ENCODE assay signal across 13 mouse cellular contexts in genomic region chr8:87927034-87927830, GRCm38 (mm10). TPM values are rescaled to one million over a fixed set of nuclear protein-coding genes. Genes with fewer than 3 reads are reported as not detected.
A peak's percentile ranks its signal among the peaks of the same experiment; 100 is the strongest.
DNase-seq lines count a peak whose midpoint lies in the region; ATAC-seq and TF ChIP-seq lines count a peak whose summit lies in the region.
"Had no signal": no experiment of that assay in that cellular context is flagged by ENCODE, and none has a peak within 500 bp of the region (broad histone marks: within the 10 kb centered on the region; RNA-seq: fewer than 3 reads in every experiment).

No protein-coding gene starts in this region.

- H3K79me3 ChIP-seq in C2C12 (ENCODE audit: low read depth) = no peaks in the 10 kb centered on the region

- TF ChIP-seq CTCF in C2C12 (IDR thresholded peaks at IDR 0.05; ENCODE audit: control insufficient read depth, insufficient read depth, insufficient read length) = no peak
- TF ChIP-seq CTCF in hindbrain, postnatal 0 days (IDR thresholded peaks at IDR 0.05; ENCODE audit: low read depth) = no peak

- H3K27ac ChIP-seq in hindbrain, embryonic 10.5 days = peak overlapping the region; percentile 75
- no peak overlapping the region; the same call in 1 of the 2 replicates for H3K27ac ChIP-seq in hindbrain, embryonic 14.5 days
- 0 out of 2 replicates have a peak overlapping the region, but pooled peaks have one; percentile 15 for H3K27ac ChIP-seq in hindbrain, postnatal 0 days

- no peaks in the 10 kb centered on the region for H3K27me3 ChIP-seq in hindbrain, embryonic 10.5 days (ENCODE audit: insufficient read depth, poor library complexity, severe bottlenecking)
- H3K27me3 ChIP-seq in hindbrain, embryonic 14.5 days (ENCODE audit: control insufficient read depth, insufficient read depth, low read length) = no peaks in the 10 kb centered on the region
- H3K27me3 ChIP-seq in C2C12 (ENCODE audit: control insufficient read depth, insufficient read depth, insufficient read length) = no peaks in the 10 kb centered on the region
- no peaks in the 10 kb centered on the region for H3K27me3 ChIP-seq in hindbrain, postnatal 0 days (ENCODE audit: insufficient read depth, low read length)

- H3K4me1 ChIP-seq in hindbrain, embryonic 10.5 days (replicated peaks) = peaks cover 71% of the 10 kb centered on the region
- peaks cover 40% of the 10 kb centered on the region for H3K4me1 ChIP-seq in hindbrain, embryonic 14.5 days (replicated peaks; ENCODE audit: control insufficient read depth, insufficient read depth, low read length)
- peaks cover 8% of the 10 kb centered on the region; the same call in 1 of the 2 replicates for H3K4me1 ChIP-seq in hindbrain, postnatal 0 days (ENCODE audit: insufficient read depth, low read length)

- no peak for DNase-seq in hindbrain, embryonic 10.5 days (ENCODE audit: low spot score)
- DNase-seq in hindbrain, embryonic 14.5 days (ENCODE audit: low spot score) = no peak
- DNase-seq in adrenal gland, postnatal 10 days = peak; percentile 76
- DNase-seq in hindbrain, postnatal 0 days (ENCODE audit: low spot score) = no peak
- no peak for DNase-seq in cerebellum, adult 9-10 months
- no peak for DNase-seq in cerebellum, adult 18-20 months
- DNase-seq: layer of hippocampus, postnatal 36 days; lung, adult 18-20 months; right cerebral cortex, postnatal 4 days had no signal

- WGBS in hindbrain, embryonic 10.5 days = 59% methylated on average over 10 of the region's 10 CpGs
- 55% methylated on average over 10 of the region's 10 CpGs for WGBS in hindbrain, embryonic 14.5 days
- 64% methylated on average over 10 of the region's 10 CpGs for WGBS in hindbrain, postnatal 0 days

- peaks cover 18% of the 10 kb centered on the region for H3K36me3 ChIP-seq in hindbrain, embryonic 10.5 days
- no peaks in the 10 kb centered on the region for H3K36me3 ChIP-seq in hindbrain, embryonic 14.5 days (replicated peaks; ENCODE audit: control insufficient read depth, insufficient read depth)
- no peaks in the 10 kb centered on the region for H3K36me3 ChIP-seq in C2C12 (ENCODE audit: control insufficient read depth, insufficient read depth)
- no peaks in the 10 kb centered on the region for H3K36me3 ChIP-seq in hindbrain, postnatal 0 days (ENCODE audit: insufficient read depth, low read length)

- ATAC-seq in hindbrain, embryonic 14.5 days (ENCODE audit: low FRiP score) = no peak
- no peak for ATAC-seq in hindbrain, postnatal 0 days
- no peak for ATAC-seq in activated CD4-positive, CD25-positive, alpha-beta regulatory T cell, adult 4 months
- ATAC-seq: intestine, embryonic 16.5 days had no signal

- no peak overlapping the region for H3K4me2 ChIP-seq in hindbrain, embryonic 14.5 days (replicated peaks)
- H3K4me2 ChIP-seq in hindbrain, postnatal 0 days (ENCODE audit: low read depth, low read length) = no peak overlapping the region

- no peaks in the 10 kb centered on the region for H3K79me2 ChIP-seq in C2C12 (ENCODE audit: control insufficient read depth, insufficient read depth)

- no peak overlapping the region for H3ac ChIP-seq in C2C12 (ENCODE audit: control insufficient read depth, insufficient read length, low read depth)

- no peaks in the 10 kb centered on the region for H3K9me3 ChIP-seq in hindbrain, embryonic 10.5 days
- H3K9me3 ChIP-seq in hindbrain, embryonic 14.5 days (ENCODE audit: control insufficient read depth, low read length) = no peaks in the 10 kb centered on the region
- H3K9me3 ChIP-seq in hindbrain, postnatal 0 days (ENCODE audit: low read length) = no peaks in the 10 kb centered on the region

- H3K9ac ChIP-seq in hindbrain, embryonic 14.5 days = no peak overlapping the region
- H3K9ac ChIP-seq in hindbrain, postnatal 0 days (replicated peaks; ENCODE audit: low read length) = no peak overlapping the region

- H3K4me3 ChIP-seq in hindbrain, embryonic 10.5 days = no peak overlapping the region
- H3K4me3 ChIP-seq in hindbrain, embryonic 14.5 days (replicated peaks; ENCODE audit: low read length) = no peak overlapping the region
- no peak overlapping the region for H3K4me3 ChIP-seq in C2C12 (ENCODE audit: insufficient read depth, poor library complexity, severe bottlenecking)
- no peak overlapping the region for H3K4me3 ChIP-seq in hindbrain, postnatal 0 days (ENCODE audit: low read length)

TF ChIP-seq in C2C12, 6 proteins besides CTCF, POLR2A, EP300 and RAD21:
- TF ChIP-seq MYOG (IDR thresholded peaks at IDR 0.05; ENCODE audit: control insufficient read depth, extremely low read depth, insufficient read length) = no peak
- TF ChIP-seq FOSL1 (IDR thresholded peaks at IDR 0.05; ENCODE audit: insufficient read depth, low read length, poor library complexity, severe bottlenecking) = peak; percentile 34

RNA-seq across cellular contexts. Expression of gene Zfp423, which starts 32.2 kb away (rescaled TPM):
- 32.8 and 41.3 TPM in 2 replicates for polyA plus RNA-seq in hindbrain, embryonic 10.5 days (2016; fragmentation: Nextera tagmentation; extraction: Ambion mirVana)
- 42.3 and 45.6 TPM in 2 replicates for polyA plus RNA-seq in hindbrain, embryonic 14.5 days (2014; fragmentation: Nextera tagmentation; extraction: Ambion mirVana)
- 0.14 TPM for polyA plus RNA-seq in C2C12 (2012; fragmentation: generic; extraction: Trizol)
- total RNA-seq in adrenal gland, postnatal 10 days (2021) = 10 to 100 TPM; 19.6 to 35.2 TPM
- total RNA-seq in hindbrain, postnatal 0 days (2014; rRNA removed) = 73.6 and 74.8 TPM in 2 replicates
- 22.2 and 22.3 TPM in 2 replicates for polyA plus RNA-seq in hindbrain, postnatal 0 days (2015; fragmentation: Nextera tagmentation; extraction: Ambion mirVana)
- not detected for polyA plus RNA-seq in activated CD4-positive, CD25-positive, alpha-beta regulatory T cell, adult 4 months (2017; shearing (Covaris generic))
- total RNA-seq: MEL had no signal

Comparison
In these comparisons a context has a peak if more than half of its experiments do, and no peak if none do; other contexts are left out.
1. RNA of gene Zfp423, which starts 32.2 kb away (polyA plus RNA-seq): 42.3 to 45.6 TPM in hindbrain, embryonic 14.5 days, 32.8 to 41.3 TPM in hindbrain, embryonic 10.5 days and 22.2 to 22.3 TPM in hindbrain, postnatal 0 days; 0.14 TPM in C2C12 (single experiment) and not detected in activated CD4-positive, CD25-positive, alpha-beta regulatory T cell, adult 4 months; every median in the first group is over 10 times any median in the second.